Mouse (Mus musculus): ENCODE measurements around the gene Zc3h4. TPM values are rescaled to one million over a fixed set of nuclear protein-coding genes. Genes with fewer than 3 reads are reported as not detected.

The Zc3h4 gene
- total and polyA plus RNA-seq, 3 experiments, result 32.9 to 71.8 (median 59.4) TPM

GRCm38 (mm10) chr7:16397465-16397864, 3.2 kb upstream of the Zc3h4 start:
- Histone ChIP-seq H3K9me3 (replicated peaks; ENCODE audit: insufficient read depth, low read length) (no peaks in the 10 kb centered on the region), H3K79me2 (ENCODE audit: control insufficient read depth, insufficient read depth, low read length, poor library complexity) (peaks cover 22% of the 10 kb centered on the region), H3K9ac (ENCODE audit: control insufficient read depth, low read depth, low read length, poor library complexity, severe bottlenecking) (no peak overlapping the region), H3K27me3 (ENCODE audit: control insufficient read depth in 1 of 2, insufficient read depth in 2 of 2, low read length in 2 of 2) (no peaks in the 10 kb centered on the region), H3K27ac (ENCODE audit: control insufficient read depth, low read depth, low read length) (no peak overlapping the region), H3K36me3 (ENCODE audit: control insufficient read depth in 1 of 2, insufficient read depth in 2 of 2, low read length in 2 of 2) (0 out of 4 replicates have a peak, but pooled peaks cover 0 to 3% of the 10 kb centered on the region in 2 experiments), H3K4me1 (ENCODE audit: control insufficient read depth in 1 of 2, insufficient read depth in 2 of 2, low read length in 2 of 2) (peaks cover 0 to 4% of the 10 kb centered on the region in 2 experiments; a peak in 2 of 4 replicates), H3K4me3 (ENCODE audit: control insufficient read depth in 1 of 2, insufficient read depth in 1 of 2, low read depth in 2 of 2, low read length in 2 of 2) (no peak overlapping the region)
- no peak for TF ChIP-seq KAT2A (conservative IDR thresholded peaks at IDR 0.05; ENCODE audit: low read depth, low read length)
- no peak for TF ChIP-seq GATA1 (IDR thresholded peaks at IDR 0.05; ENCODE audit: low read depth, low read length)
- TF ChIP-seq ZC3H11A (IDR thresholded peaks at IDR 0.05; ENCODE audit: low read depth, low read length), result no peak
- DNase-seq (ENCODE audit: low read depth, low spot score), result no peak

DNA sequence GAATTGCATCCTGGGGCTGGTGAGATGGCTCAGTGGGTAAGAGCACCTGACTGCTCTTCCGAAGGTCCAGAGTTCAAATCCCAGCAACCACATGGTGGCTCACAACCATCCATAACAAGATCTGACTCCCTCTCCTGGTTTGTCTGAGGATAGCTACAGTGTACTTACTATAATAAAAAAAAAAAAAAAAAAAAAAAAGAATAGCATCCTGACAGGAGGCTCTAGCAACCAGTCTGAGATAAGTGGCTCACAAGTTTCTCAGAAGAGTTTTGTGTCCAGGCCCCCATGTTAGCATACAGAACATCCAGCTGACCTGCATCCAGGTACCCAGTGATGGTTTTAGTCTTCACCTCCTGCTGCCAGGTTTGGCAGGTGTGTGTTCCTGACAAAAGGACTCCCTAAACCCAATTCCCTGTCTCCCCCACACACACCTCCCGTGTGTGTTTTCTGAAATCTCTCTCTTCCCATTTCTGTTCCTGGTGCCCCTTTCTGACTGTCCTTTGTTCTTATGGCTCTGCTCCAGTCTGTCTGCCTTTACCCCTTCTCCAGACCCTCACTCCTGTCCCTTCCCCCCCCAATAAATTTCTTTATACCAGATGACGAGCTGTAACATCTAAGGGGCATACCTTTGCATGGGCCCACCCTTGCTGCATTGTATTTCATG, 2.2 kb upstream of the Zc3h4 start:
- no peaks in the 10 kb centered on the region for H3K27me3 ChIP-seq (ENCODE audit: control insufficient read depth in 1 of 2, insufficient read depth in 2 of 2, low read length in 2 of 2)
- peak; percentile 30 for DNase-seq (ENCODE audit: low read depth, low spot score)
- H3K9me3 ChIP-seq (replicated peaks; ENCODE audit: insufficient read depth, low read length), result no peaks in the 10 kb centered on the region
- H3K36me3 ChIP-seq (ENCODE audit: control insufficient read depth in 1 of 2, insufficient read depth in 2 of 2, low read length in 2 of 2), result peaks cover 0 to 6% of the 10 kb centered on the region in 2 experiments; a peak in 1 of 4 replicates
- peaks cover 0 to 9% of the 10 kb centered on the region in 2 experiments; a peak in 3 of 4 replicates for H3K4me1 ChIP-seq (ENCODE audit: control insufficient read depth in 1 of 2, insufficient read depth in 2 of 2, low read length in 2 of 2)
- TF ChIP-seq CHD2 (IDR thresholded peaks at IDR 0.05; ENCODE audit: low read length) (no peak), MXI1 (IDR thresholded peaks at IDR 0.05; ENCODE audit: low read depth, low read length) (no peak), E2F4 (IDR thresholded peaks at IDR 0.05; ENCODE audit: borderline replicate concordance, low read depth, low read length) (no peak), ZMIZ1 (IDR thresholded peaks at IDR 0.05; ENCODE audit: low read depth, low read length) (no peak), NRF1 (IDR thresholded peaks at IDR 0.05; ENCODE audit: insufficient read depth, low read depth, low read length, poor library complexity, severe bottlenecking) (no peak), ELF1 (IDR thresholded peaks at IDR 0.05; ENCODE audit: low read depth, low read length) (no peak), ZNF384 (IDR thresholded peaks at IDR 0.05; ENCODE audit: low read depth, low read length) (no peak), JUND (IDR thresholded peaks at IDR 0.05; ENCODE audit: low read depth, low read length) (no peak), MYB (IDR thresholded peaks at IDR 0.05; ENCODE audit: low read depth, low read length) (no peak), GATA1 (IDR thresholded peaks at IDR 0.05; ENCODE audit: low read depth, low read length) (no peak), SMC3 (IDR thresholded peaks at IDR 0.05; ENCODE audit: low read depth, low read length) (no peak), POLR2A (IDR thresholded peaks at IDR 0.05; ENCODE audit: control insufficient read depth in 1 of 2, insufficient read depth in 1 of 2, low read depth in 1 of 2, low read length in 2 of 2, poor library complexity in 1 of 2) (no peak), BHLHE40 (IDR thresholded peaks at IDR 0.05; ENCODE audit: borderline replicate concordance, low read depth, low read length) (no peak), MAX (IDR thresholded peaks at IDR 0.05; ENCODE audit: low read length) (no peak), MAZ (IDR thresholded peaks at IDR 0.05; ENCODE audit: low read depth, low read length) (no peak), MYC (IDR thresholded peaks at IDR 0.05; ENCODE audit: low read depth, low read length) (no peak), CTCF (IDR thresholded peaks at IDR 0.05 in 2 of 3, conservative IDR thresholded peaks at IDR 0.05 in 1 of 3; ENCODE audit: control insufficient read depth in 1 of 3, insufficient read depth in 1 of 3, low read depth in 2 of 3, low read length in 3 of 3, poor library complexity in 1 of 3, severe bottlenecking in 1 of 3) (no peak)
- H3K79me2 ChIP-seq (ENCODE audit: control insufficient read depth, insufficient read depth, low read length, poor library complexity), result peaks cover 32% of the 10 kb centered on the region
- peak overlapping the region; percentile 98 for H3K9ac ChIP-seq (ENCODE audit: control insufficient read depth, low read depth, low read length, poor library complexity, severe bottlenecking)
- H3K27ac ChIP-seq (ENCODE audit: control insufficient read depth, low read depth, low read length), result peak overlapping the region; percentile 96
- peak overlapping the region; percentile 65 to 78 for H3K4me3 ChIP-seq (ENCODE audit: control insufficient read depth in 1 of 2, insufficient read depth in 1 of 2, low read depth in 2 of 2, low read length in 2 of 2)
